Mouse (Mus musculus) testis, adult 2 months (tissue): ENCODE measurements around the gene Eefsec.

Experiments
- CTCF ChIP-seq: fragments of 200-500 bp; IDR thresholded peaks from 2 replicates; pipeline ENCODE4 v1.5.1; 2012; ENCODE audit warnings: low read depth, mild to moderate bottlenecking, inconsistent platforms, low read length, moderate library complexity; ENCODE audit not compliant: control insufficient read depth, insufficient read depth, insufficient replicate concordance
- POLR2A ChIP-seq: fragments of 200-500 bp; IDR thresholded peaks from 2 replicates; pipeline ENCODE4 v1.6.1; 2012; ENCODE audit warnings: low read depth, mild to moderate bottlenecking, inconsistent platforms, low read length, moderate library complexity; ENCODE audit not compliant: control insufficient read depth

DNA sequence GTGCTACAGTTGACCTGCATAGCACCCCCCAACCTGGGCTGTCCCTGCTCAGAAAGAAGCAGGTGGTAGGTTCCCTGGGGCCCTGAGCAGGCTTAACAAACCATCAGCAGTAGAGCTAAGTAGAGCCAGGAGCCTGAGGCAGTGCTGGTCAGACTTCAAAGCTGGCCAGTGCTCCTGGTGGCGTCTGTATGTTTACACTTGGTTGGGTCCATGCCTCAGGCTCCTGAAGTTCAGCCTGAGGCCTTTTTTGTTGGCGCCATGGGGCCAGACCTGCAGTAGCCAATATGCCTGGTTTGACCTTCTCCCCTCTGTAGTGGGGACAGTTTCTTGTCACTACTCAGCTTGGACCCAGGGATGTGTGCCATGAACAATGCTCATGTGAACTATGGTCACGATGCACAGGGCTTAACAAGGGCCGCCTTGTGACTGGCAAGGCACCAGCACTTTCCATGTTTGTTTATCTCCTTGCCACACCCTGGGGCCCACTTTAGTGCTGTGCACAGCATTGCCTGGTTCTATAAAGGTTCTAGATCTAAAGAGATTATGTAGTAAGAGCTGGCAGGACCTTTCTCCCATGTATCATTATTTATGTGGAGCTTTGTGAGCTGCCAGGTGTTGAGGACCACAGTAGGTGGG lies 153.9 kb downstream of the Eefsec start:
- TF ChIP-seq CTCF (no peak), POLR2A (no peak)
